Mouse (Mus musculus): ENCODE measurements around the gene Reg3g.
"Not testable (repeated sequence)": the region's sequence is repeated elsewhere in the genome, so short reads cannot be mapped to it uniquely, and the experiment has no call there.

Reg3g gene

DNA sequence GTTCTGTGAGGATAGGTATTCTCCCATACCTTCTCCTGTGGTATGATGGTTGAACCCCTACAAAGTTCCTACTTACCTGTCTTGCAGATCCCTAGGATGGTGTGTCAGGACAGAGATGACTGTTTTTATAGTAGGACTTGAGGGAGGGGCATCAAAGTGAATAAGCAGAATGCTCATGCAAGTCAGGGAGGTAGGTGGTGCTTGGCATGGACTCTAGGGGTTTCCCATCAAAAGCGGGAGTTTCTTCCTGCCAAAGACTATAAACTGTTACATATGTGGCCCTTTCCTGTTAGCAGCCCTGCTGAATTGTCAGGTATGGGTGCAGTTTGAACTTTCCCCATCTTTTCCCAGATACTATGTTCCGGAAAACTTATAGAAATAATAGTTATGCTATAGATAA, at the start of gene Reg3g:
TSS of gene Reg3g (minus strand) at position 101 of the 400 bp plus-strand sequence.
- peak; percentile 0 for DNase-seq

DNA sequence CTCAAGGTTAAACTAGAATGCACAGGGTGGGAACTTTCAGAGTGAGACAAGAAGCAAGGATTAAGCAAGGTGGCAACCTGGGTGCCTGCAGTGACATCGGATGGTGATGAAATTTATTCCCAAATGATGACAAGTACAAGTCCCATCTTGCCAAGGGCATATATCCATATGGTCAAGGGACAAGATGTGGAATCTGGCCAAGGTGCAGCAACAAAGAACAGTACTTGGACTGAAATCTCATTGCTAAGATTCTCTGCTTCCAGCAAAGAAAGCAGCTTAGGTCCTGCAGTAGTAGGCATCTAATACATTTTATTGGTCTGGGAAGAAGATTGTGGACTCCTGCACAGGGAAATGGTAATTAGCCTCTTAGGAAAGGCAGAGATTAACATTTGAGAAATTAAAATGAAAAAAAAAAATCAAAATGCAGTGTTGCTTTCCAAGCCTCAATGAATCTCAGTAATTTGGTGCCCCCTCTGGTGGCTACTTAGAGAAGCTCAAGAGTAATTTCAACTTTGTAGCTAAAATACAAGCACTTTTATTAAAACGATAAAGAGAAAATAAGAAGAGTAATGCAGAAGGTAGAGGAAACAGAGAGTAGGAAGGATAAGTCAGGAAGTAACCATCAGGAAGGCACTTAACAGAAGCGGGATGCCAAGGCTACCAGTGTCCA, 47.2 kb upstream of the Reg3g start:
- no peak for DNase-seq

DNA sequence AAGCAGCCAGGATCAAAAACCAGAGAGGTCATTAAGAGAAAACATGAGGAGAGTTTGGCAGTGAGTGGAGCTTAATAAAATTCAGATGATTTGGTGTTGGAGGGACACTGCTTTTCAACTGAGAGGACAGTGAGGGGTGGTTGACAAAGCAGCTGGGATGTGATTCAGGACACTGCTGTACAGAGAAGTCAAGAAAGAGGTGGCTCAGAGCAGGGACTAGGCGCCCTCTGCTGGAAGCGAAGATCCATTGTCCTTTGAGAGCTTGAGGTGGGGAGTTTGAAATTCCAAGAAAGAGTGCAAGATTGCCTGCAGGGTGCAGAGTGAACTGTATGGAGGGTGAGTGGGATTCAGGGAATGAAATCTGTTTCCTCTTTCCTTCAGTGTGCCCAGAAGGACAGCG, 44.2 kb upstream of the Reg3g start:
- DNase-seq = peak; percentile 25

DNA sequence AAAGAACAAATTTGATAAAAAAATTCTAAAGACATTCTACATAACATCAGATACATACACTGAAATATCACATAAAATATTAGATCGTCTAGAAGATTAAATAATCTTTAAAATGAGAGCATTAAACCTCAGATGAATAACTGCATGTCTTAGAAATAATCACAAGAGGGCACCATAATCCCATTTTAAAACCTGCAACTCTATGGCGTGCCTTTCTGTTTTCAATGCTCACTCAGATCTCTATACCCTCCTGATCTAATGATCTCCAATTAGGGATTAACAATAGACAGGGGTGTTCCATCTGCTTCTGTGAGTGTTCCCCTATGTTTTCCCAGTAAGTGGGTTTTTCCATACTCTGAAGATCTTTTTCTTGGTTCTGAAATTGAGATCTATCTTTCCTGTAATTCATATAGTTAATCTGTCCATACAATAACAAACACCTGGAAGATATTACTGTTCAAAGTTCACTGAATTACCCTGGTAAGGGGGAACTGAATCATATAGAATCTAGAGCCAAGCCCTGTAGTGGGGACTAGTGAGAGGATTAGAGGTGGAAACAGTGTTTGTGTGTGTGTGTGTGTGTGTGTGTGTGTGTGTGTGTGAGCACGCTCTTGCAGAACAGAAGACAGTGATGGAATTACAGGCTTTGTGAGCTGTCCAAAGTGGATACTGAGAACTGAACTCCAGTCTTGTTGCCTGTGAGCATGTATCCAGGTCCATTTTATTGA, 41.7 kb upstream of the Reg3g start:
- no peak for DNase-seq

DNA sequence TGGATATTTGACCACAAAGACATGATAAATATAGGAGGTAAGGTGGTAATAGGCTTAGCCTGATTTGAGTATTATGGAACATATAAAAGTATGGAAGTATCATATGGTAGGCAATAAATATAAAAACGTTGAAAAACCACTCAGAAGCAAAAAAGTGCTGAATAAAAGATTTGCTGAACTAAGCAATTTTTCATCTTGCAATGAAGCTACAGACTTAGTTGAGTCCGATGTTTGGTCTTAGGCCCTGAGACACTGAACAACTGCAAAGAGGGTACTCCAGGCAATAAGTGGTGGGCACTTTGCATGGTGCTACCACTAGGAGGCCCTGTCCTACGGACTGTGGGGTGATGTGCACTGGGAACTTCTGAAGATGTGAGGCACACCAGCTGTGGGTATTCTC, 37.1 kb upstream of the Reg3g start:
- DNase-seq = peak; percentile 12

DNA sequence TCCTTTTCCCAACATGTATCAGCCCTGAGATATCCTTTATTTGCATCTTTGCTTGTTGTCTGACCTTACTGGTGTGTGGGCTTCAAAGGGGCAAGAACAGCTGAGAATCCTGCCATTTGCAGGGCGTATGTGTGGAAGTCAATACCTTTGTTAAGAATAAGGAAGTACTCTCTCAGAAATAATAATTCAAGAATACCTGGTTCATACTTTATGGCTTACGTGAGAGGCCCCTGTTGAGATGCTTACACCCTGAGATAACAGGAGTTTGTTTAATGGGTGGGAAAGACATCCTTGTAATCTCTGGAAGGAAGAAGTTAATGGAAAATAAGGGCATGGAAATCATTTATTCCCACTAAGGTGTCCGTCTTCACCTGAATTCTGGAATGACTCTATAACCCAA, 26.0 kb upstream of the Reg3g start:
- no peak for DNase-seq

DNA sequence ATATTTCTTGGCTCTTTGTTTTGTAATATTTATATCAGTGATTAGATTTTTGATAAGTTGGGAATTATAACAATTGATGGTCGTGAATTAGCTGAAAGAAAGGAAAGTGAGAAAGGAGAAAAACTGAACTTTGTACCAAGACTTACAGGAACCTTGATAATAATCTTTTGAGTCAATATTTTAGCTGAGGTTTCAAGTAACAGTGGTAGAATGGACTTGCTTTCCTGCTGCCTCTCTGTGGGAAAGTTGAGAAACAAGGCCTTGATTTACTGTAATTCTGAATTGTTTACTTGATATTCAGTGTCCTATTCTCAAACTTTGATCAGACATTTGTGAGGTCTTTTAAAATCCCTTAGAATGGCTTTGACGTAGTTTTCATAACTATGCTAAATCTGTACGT, 615 bp upstream of the Reg3g start:
- DNase-seq = no peak

DNA sequence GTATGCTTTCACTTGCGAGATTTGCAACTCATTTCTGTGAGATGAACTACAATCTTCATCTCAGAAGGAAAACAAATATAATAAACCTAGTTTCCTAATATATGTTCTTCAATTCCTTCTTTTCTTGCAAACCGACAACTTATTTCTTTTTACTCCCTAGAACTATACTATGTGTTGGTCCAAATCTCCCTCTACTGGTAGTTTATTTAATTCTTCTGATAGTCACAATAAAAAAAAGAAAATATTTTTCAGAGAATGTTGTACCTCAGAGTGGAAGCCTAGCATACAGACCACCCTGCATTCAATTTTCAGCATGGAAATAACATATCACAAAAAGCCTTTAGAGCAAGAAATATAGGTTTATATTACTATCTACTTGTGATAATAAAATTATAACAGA, 5.4 kb downstream of the Reg3g start:
- no peak for DNase-seq

DNA sequence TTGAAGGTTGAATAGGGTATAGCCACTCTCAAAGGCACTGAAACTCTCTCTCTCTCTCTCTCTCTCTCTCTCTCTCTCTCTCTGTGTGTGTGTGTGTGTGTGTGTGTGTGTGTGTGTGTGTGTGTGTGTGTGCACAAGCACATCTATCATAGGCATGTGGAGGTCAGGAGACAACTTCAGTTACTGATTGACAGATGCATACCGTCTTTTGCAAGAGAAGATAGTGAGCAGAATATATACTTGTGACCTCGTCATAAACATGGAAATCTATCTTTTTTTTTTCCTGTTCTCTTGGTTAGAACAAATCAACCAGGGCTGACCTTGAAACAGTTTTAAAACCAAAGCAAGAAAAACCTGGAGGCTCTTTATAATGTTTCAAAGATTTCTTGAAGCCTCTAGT, 6.3 kb downstream of the Reg3g start:
- no peak for DNase-seq

DNA sequence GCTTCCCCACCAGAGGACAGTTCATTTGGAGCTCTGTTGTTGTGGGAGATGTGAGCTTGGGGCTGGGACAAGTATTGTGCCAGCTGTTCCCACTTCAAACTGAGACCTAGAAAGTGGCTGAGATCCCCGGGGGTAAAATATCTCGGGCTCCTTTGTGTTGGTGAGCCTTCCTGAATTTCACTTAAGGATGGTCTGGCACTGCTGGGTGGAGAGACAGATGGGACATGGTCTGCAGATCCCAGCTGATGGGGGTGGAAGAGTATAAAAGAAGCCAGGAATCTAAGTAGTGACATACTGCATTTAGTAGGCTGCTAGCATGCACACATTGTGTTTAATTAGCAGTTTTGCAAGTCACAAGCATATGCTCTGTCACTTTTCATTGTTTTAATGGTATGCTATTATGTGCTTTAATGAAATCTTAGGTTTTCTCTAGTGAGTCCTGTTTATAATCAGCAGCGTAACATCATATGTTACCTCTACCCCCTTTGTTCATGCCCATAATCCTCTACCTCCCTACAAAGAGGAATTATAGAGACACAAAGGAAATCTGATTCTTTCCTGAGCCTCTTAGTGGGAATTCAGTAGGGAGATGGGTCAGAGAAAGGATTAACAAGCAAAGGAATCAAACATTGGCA, 8.4 kb downstream of the Reg3g start:
- DNase-seq = no peak

DNA sequence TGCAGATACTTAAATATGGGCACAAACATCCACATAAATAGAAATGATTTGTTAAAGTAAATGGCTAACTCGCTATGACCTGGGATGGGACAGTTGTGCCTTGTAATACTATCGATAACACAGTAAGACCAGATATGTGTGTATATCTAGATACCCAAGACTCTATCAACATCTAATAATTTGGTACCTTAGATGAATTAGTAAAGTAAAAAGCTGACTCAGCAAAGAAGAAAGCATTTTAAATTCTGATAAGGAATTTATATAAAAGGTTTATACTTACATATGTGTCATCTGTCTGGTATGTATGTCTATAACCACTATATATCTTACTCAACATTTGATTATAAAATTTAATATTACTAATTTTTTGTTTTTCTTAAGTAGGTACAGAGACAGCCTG, 15.9 kb downstream of the Reg3g start:
- DNase-seq = no peak

DNA sequence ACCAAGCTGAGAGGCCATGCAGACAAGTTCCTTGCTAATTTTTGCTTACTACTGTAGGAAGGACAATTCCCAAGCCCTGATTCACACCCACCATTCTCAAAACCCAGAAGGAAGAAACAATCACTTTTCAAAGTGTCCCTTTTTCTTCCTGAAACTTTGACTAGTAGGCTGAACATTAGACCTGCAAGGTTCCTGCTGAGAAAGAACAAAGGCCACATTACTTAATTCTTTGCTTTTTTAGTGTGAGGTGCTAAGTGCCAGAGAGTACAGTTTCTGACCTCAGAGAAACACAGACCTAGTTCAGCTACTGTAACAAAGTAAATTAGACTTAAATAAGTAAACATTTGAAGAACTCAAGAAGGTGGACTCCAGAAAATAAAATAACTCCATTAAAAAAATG, 20.3 kb downstream of the Reg3g start:
- DNase-seq = no peak

DNA sequence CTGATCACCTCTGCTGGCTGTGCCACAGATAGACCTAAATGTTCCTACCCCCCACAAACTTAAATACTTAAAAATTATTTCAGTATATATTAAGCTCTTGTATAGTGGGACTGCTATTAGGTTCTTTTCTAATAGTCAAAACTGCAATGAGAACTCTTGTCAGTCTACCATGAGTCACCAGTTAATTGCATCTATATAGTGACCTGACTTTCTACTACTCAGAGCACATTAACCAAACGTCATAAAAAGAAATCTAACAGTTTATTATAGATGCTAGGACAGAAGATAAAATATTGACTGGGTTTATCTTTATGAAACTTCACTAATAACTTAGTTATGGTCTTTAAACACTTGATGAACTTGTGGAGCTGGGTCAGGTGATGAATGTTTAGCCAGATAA, 21.5 kb downstream of the Reg3g start:
- DNase-seq = no peak

DNA sequence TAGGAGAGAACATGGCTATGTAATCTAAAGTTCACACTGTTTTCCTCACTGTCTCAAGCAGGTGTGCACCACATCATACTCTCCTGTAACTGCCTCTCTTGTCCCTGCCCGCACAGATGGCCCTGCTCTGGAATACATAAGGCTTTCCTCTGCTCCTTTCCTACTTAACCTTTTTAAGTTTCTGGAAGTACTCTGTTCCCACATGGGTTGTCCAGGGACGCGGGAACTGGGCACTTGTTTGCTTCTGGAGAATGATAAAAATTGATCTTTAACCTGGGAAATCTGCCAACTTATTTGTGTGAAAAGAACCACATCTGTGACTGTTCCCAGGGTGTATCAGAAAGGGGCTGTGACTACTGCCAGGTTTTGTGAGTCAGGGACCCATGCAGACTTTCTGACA, 43.2 kb downstream of the Reg3g start:
- no peak for DNase-seq

DNA sequence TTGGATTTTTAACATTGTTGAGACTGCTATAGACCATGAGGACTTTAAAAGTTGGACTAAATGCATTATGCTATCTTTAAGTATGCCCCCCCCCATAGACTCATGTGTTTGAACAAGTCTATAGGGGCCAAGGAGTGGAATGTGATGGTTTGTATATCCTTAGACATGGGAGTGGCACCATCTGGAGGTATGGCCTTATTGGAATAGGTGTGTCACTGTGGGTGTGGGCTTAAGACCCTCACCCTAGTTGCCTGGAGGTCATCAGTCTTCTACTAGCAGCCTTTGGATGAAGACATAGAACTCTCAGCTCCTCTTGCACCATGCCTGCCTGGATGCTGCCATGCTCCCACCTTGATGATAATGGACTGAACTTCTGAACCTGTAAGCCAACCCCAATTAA, 46.3 kb downstream of the Reg3g start, which contains the start of gene Reg1:
TSS of gene Reg1 (plus strand) at position 301 of the 400 bp plus-strand sequence.
- not testable (repeated sequence) for DNase-seq
